In genomic region chr5:8667758-8668474, GRCm38 (mm10) we compare ENCODE assay signal across 29 mouse cellular contexts. TPM values are rescaled to one million over a fixed set of nuclear protein-coding genes. Genes with fewer than 3 reads are reported as not detected.
A peak's percentile ranks its signal among the peaks of the same experiment; 100 is the strongest.
DNase-seq lines count a peak whose midpoint lies in the region; ATAC-seq and TF ChIP-seq lines count a peak whose summit lies in the region.
"Had no signal": no experiment of that assay in that cellular context is flagged by ENCODE, and none has a peak within 500 bp of the region (broad histone marks: within the 10 kb centered on the region; RNA-seq: fewer than 3 reads in every experiment).

No protein-coding gene starts in this region.

- H3K4me1 ChIP-seq in kidney, adult 2 months (ENCODE audit: control insufficient read depth, insufficient read depth, low read length), result no peaks in the 10 kb centered on the region
- H3K4me1 ChIP-seq in stomach, embryonic 16.5 days (ENCODE audit: control insufficient read depth, insufficient read depth, low read length), result no peaks in the 10 kb centered on the region
- no peaks in the 10 kb centered on the region for H3K4me1 ChIP-seq in stomach, postnatal 0 days (replicated peaks; ENCODE audit: control insufficient read depth, insufficient read depth)
- 0 out of 2 replicates have a peak, but pooled peaks cover 4% of the 10 kb centered on the region for H3K4me1 ChIP-seq in intestine, postnatal 0 days (replicated peaks; ENCODE audit: control insufficient read depth, insufficient read depth, low read length)
- H3K4me1 ChIP-seq: embryonic facial prominence, embryonic 12.5 days; embryonic facial prominence, embryonic 15.5 days; forebrain, embryonic 12.5 days; forebrain, embryonic 15.5 days; heart, embryonic 12.5 days; heart, embryonic 15.5 days; hindbrain, embryonic 10.5 days had no signal

- DNase-seq in kidney, adult 2 months, result peak; percentile 45
- no peak for DNase-seq in kidney, postnatal 14 days
- no peak for DNase-seq in stomach, postnatal 0 days (ENCODE audit: low spot score)
- DNase-seq in left cerebral cortex, adult 9 months (ENCODE audit: low spot score in 2 of 2), result no peak
- DNase-seq: adrenal gland, postnatal 10 days; adrenal gland, postnatal 36 days; B cell, adult 2 months; cerebellum, adult 2 months; cerebellum, adult 9-11 months; cerebellum, postnatal 25 days; gastrocnemius, postnatal 25 days; heart, adult 18-20 months; heart, postnatal 10 days; heart, postnatal 36 days had no signal

- peak; percentile 44; the same call in 1 of the 2 replicates for ATAC-seq in stomach, embryonic 16.5 days (ENCODE audit: insufficient read depth, low FRiP score)
- ATAC-seq in stomach, postnatal 0 days (ENCODE audit: low FRiP score, low TSS enrichment), result no peak
- ATAC-seq in intestine, postnatal 0 days, result peak; percentile 86
- ATAC-seq in erythroblast, adult 5-6 weeks (replicated peaks; ENCODE audit: low FRiP score, poor library complexity, severe bottlenecking), result no peak
- ATAC-seq: forebrain, embryonic 15.5 days; Patski had no signal

- H3K9ac ChIP-seq in stomach, embryonic 16.5 days (ENCODE audit: low read length), result no peak overlapping the region
- H3K9ac ChIP-seq in stomach, postnatal 0 days (ENCODE audit: low read length), result no peak overlapping the region
- no peak overlapping the region for H3K9ac ChIP-seq in intestine, postnatal 0 days (ENCODE audit: low read depth, low read length)
- H3K9ac ChIP-seq: embryonic facial prominence, embryonic 12.5 days; embryonic facial prominence, embryonic 15.5 days; forebrain, embryonic 12.5 days; forebrain, embryonic 15.5 days; heart, embryonic 12.5 days; heart, embryonic 15.5 days; hindbrain, embryonic 14.5 days had no signal

- H3K27me3 ChIP-seq in kidney, adult 2 months (replicated peaks; ENCODE audit: control insufficient read depth, insufficient read depth, low read length), result no peaks in the 10 kb centered on the region
- H3K27me3 ChIP-seq in stomach, embryonic 16.5 days (ENCODE audit: control insufficient read depth, insufficient read depth, low read length), result no peaks in the 10 kb centered on the region
- H3K27me3 ChIP-seq in stomach, postnatal 0 days (ENCODE audit: control insufficient read depth, insufficient read depth, low read length), result no peaks in the 10 kb centered on the region
- no peaks in the 10 kb centered on the region for H3K27me3 ChIP-seq in intestine, postnatal 0 days (replicated peaks; ENCODE audit: control insufficient read depth, insufficient read depth, low read length)
- H3K27me3 ChIP-seq: CH12.LX; embryonic facial prominence, embryonic 12.5 days; embryonic facial prominence, embryonic 15.5 days; forebrain, embryonic 12.5 days; forebrain, embryonic 15.5 days; heart, embryonic 12.5 days; heart, embryonic 15.5 days had no signal

- 65% methylated on average over 9 of the region's 9 CpGs for WGBS in kidney, adult 2 months
- 69% methylated on average over 9 of the region's 9 CpGs for WGBS in stomach, embryonic 16.5 days
- 67% methylated on average over 9 of the region's 9 CpGs for WGBS in stomach, postnatal 0 days
- WGBS in intestine, postnatal 0 days, result 42% methylated on average over 9 of the region's 9 CpGs

- H3K36me3 ChIP-seq in kidney, adult 2 months (ENCODE audit: control insufficient read depth, insufficient read depth, low read length), result no peaks in the 10 kb centered on the region
- H3K36me3 ChIP-seq in stomach, embryonic 16.5 days (ENCODE audit: control insufficient read depth, insufficient read depth, low read length), result no peaks in the 10 kb centered on the region
- no peaks in the 10 kb centered on the region for H3K36me3 ChIP-seq in stomach, postnatal 0 days (ENCODE audit: control insufficient read depth, insufficient read depth, low read length)
- H3K36me3 ChIP-seq in intestine, postnatal 0 days (ENCODE audit: control insufficient read depth, insufficient read depth), result no peaks in the 10 kb centered on the region
- H3K36me3 ChIP-seq: embryonic facial prominence, embryonic 12.5 days; embryonic facial prominence, embryonic 15.5 days; forebrain, embryonic 12.5 days; forebrain, embryonic 15.5 days; G1E; heart, embryonic 12.5 days; heart, embryonic 15.5 days; hindbrain, embryonic 10.5 days had no signal

- TF ChIP-seq EP300 in stomach, postnatal 0 days (optimal IDR thresholded peaks at IDR 0.05), result no peak

- TF ChIP-seq CTCF in kidney, adult 2 months (conservative IDR thresholded peaks at IDR 0.05; ENCODE audit: insufficient read depth, insufficient read length, low read depth, low read length), result no peak
- no peak for TF ChIP-seq CTCF in stomach, postnatal 0 days (IDR thresholded peaks at IDR 0.05; ENCODE audit: low read depth)
- no peak for TF ChIP-seq CTCF in intestine, postnatal 0 days (IDR thresholded peaks at IDR 0.05; ENCODE audit: low read depth)

- no peak overlapping the region for H3K27ac ChIP-seq in kidney, adult 2 months (ENCODE audit: insufficient read depth, low read depth, low read length)
- no peak overlapping the region for H3K27ac ChIP-seq in stomach, embryonic 16.5 days (ENCODE audit: low read length)
- no peak overlapping the region for H3K27ac ChIP-seq in stomach, postnatal 0 days (replicated peaks)
- H3K27ac ChIP-seq in intestine, postnatal 0 days (ENCODE audit: low read depth, low read length), result peak overlapping the region; percentile 37; the same call in 1 of the 2 replicates
- H3K27ac ChIP-seq: embryonic facial prominence, embryonic 12.5 days; embryonic facial prominence, embryonic 15.5 days; forebrain, embryonic 12.5 days; forebrain, embryonic 15.5 days; heart, embryonic 15.5 days; hindbrain, embryonic 10.5 days; hindbrain, embryonic 14.5 days had no signal

- H3K4me3 ChIP-seq in kidney, adult 2 months (ENCODE audit: insufficient read depth, low read depth, low read length), result no peak overlapping the region
- no peak overlapping the region for H3K4me3 ChIP-seq in stomach, embryonic 16.5 days (replicated peaks; ENCODE audit: low read length)
- H3K4me3 ChIP-seq in stomach, postnatal 0 days (ENCODE audit: low read depth, low read length), result no peak overlapping the region
- H3K4me3 ChIP-seq in intestine, postnatal 0 days (ENCODE audit: low read depth, low read length), result no peak overlapping the region
- H3K4me3 ChIP-seq: embryonic facial prominence, embryonic 12.5 days; embryonic facial prominence, embryonic 15.5 days; erythroblast, embryonic 14.5 days; forebrain, embryonic 12.5 days; forebrain, embryonic 15.5 days; heart, embryonic 12.5 days; heart, embryonic 15.5 days; hindbrain, embryonic 10.5 days had no signal

- H3K4me2 ChIP-seq in stomach, embryonic 16.5 days (ENCODE audit: low read depth, low read length), result no peak overlapping the region
- H3K4me2 ChIP-seq in stomach, postnatal 0 days (replicated peaks; ENCODE audit: low read depth), result no peak overlapping the region
- H3K4me2 ChIP-seq in intestine, postnatal 0 days (replicated peaks; ENCODE audit: low read depth), result no peak overlapping the region; the same call in 1 of the 2 replicates
- H3K4me2 ChIP-seq: embryonic facial prominence, embryonic 12.5 days; embryonic facial prominence, embryonic 15.5 days; forebrain, embryonic 12.5 days; forebrain, embryonic 15.5 days; heart, embryonic 12.5 days; heart, embryonic 15.5 days; hindbrain, embryonic 14.5 days had no signal

- no peaks in the 10 kb centered on the region for H3K9me3 ChIP-seq in stomach, embryonic 16.5 days (replicated peaks; ENCODE audit: control insufficient read depth, low read length)
- H3K9me3 ChIP-seq in stomach, postnatal 0 days (ENCODE audit: control insufficient read depth, low read length), result no peaks in the 10 kb centered on the region
- no peaks in the 10 kb centered on the region for H3K9me3 ChIP-seq in intestine, postnatal 0 days (ENCODE audit: control insufficient read depth)
- H3K9me3 ChIP-seq: embryonic facial prominence, embryonic 12.5 days; embryonic facial prominence, embryonic 15.5 days; forebrain, embryonic 12.5 days; forebrain, embryonic 15.5 days; G1E; heart, embryonic 12.5 days; heart, embryonic 15.5 days; hindbrain, embryonic 10.5 days had no signal

- TF ChIP-seq POLR2A in kidney, adult 2 months (IDR thresholded peaks at IDR 0.05; ENCODE audit: low read depth, low read length), result no peak

RNA-seq across cellular contexts. Expression of gene Abcb1a, which starts 8.0 kb away (rescaled TPM):
- polyA plus RNA-seq in kidney, adult 2 months (2012; rRNA removed), result 4.8 and 4.9 TPM in 2 replicates
- 0.90 and 1.5 TPM in 2 replicates for polyA plus RNA-seq in stomach, embryonic 16.5 days (2015; fragmentation: Nextera tagmentation; extraction: Ambion mirVana)
- polyA plus RNA-seq in stomach, postnatal 0 days (2015; fragmentation: Nextera tagmentation; extraction: Ambion mirVana), result 0.85 and 1.8 TPM in 2 replicates
- polyA plus RNA-seq in intestine, postnatal 0 days (2015; fragmentation: Nextera tagmentation; extraction: Ambion mirVana), result 22.0 and 23.2 TPM in 2 replicates
- not detected in 2 replicates for total RNA-seq in erythroblast, adult 5-6 weeks (2015; ENCODE audit: low replicate concordance)
- total RNA-seq in erythroblast, adult 5-6 weeks (2017; ENCODE audit: low replicate concordance), result 0.34 TPM in 1 of 2 replicates, not detected in the other
- total RNA-seq: G1E had no signal
- polyA plus RNA-seq: erythroblast, embryonic 14.5 days; G1E had no signal

RNA-seq across cellular contexts. Expression of gene Rundc3b, which starts 45.2 kb away (rescaled TPM):
- 0.23 and 0.53 TPM in 2 replicates for polyA plus RNA-seq in kidney, adult 2 months (2012; rRNA removed)
- polyA plus RNA-seq in stomach, embryonic 16.5 days (2015; fragmentation: Nextera tagmentation; extraction: Ambion mirVana), result 1.7 and 2.0 TPM in 2 replicates
- polyA plus RNA-seq in stomach, postnatal 0 days (2015; fragmentation: Nextera tagmentation; extraction: Ambion mirVana), result 0.93 TPM in 2 replicates
- 3.5 and 3.9 TPM in 2 replicates for polyA plus RNA-seq in intestine, postnatal 0 days (2015; fragmentation: Nextera tagmentation; extraction: Ambion mirVana)
- total RNA-seq in erythroblast, adult 5-6 weeks (2015; ENCODE audit: low replicate concordance), result not detected in 2 replicates
- total RNA-seq in erythroblast, adult 5-6 weeks (2017; ENCODE audit: low replicate concordance), result 0.56 TPM in 1 of 2 replicates, not detected in the other
- polyA plus RNA-seq: erythroblast, embryonic 14.5 days had no signal

Comparison
In these comparisons a context has a peak if more than half of its experiments do, and no peak if none do; other contexts are left out.
1. ATAC-seq: peak in stomach, embryonic 16.5 days (single experiment) and intestine, postnatal 0 days (single experiment); none in stomach, postnatal 0 days (single experiment) and erythroblast, adult 5-6 weeks (single experiment).